Mouse (Mus musculus): ENCODE data around the gene Pla2g4e. TPM values are rescaled to one million over a fixed set of nuclear protein-coding genes. Genes with fewer than 3 reads are reported as not detected.

The Pla2g4e gene
- total and polyA plus RNA-seq, 3 experiments = not detected

- Histone ChIP-seq H3K27me3 (ENCODE audit: control insufficient read depth in 1 of 2, insufficient read depth in 2 of 2, low read length in 2 of 2) (no peaks in the 10 kb centered on the region), H3K36me3 (ENCODE audit: control insufficient read depth in 1 of 2, insufficient read depth in 2 of 2, low read length in 2 of 2) (peaks cover 0 to 4% of the 10 kb centered on the region in 2 experiments; a peak in 1 of 4 replicates), H3K9ac (ENCODE audit: control insufficient read depth, low read depth, low read length, poor library complexity, severe bottlenecking) (no peak overlapping the region), H3K9me3 (replicated peaks; ENCODE audit: insufficient read depth, low read length) (no peaks in the 10 kb centered on the region), H3K4me1 (ENCODE audit: control insufficient read depth in 1 of 2, insufficient read depth in 2 of 2, low read length in 2 of 2) (peaks cover 0 to 8% of the 10 kb centered on the region in 2 experiments; a peak in 1 of 4 replicates), H3K27ac (ENCODE audit: control insufficient read depth, low read depth, low read length) (no peak overlapping the region), H3K79me2 (ENCODE audit: control insufficient read depth, insufficient read depth, low read length, poor library complexity) (no peaks in the 10 kb centered on the region), H3K4me3 (ENCODE audit: control insufficient read depth in 1 of 2, insufficient read depth in 1 of 2, low read depth in 2 of 2, low read length in 2 of 2) (no peak overlapping the region)
- DNase-seq (ENCODE audit: low read depth, low spot score) = no peak
- TF ChIP-seq ZNF384 (IDR thresholded peaks at IDR 0.05; ENCODE audit: low read depth, low read length) = 0 out of 2 replicates have a peak, but pooled peaks have one; percentile 0
- TF ChIP-seq JUND (IDR thresholded peaks at IDR 0.05; ENCODE audit: low read depth, low read length) = no peak
- TF ChIP-seq E2F4 (IDR thresholded peaks at IDR 0.05; ENCODE audit: borderline replicate concordance, low read depth, low read length) = no peak
- TF ChIP-seq MXI1 (IDR thresholded peaks at IDR 0.05; ENCODE audit: low read depth, low read length) = no peak
- no peak for TF ChIP-seq POLR2AphosphoS2 (IDR thresholded peaks at IDR 0.05; ENCODE audit: low read length)
- TF ChIP-seq UBTF (IDR thresholded peaks at IDR 0.05; ENCODE audit: borderline replicate concordance, insufficient read depth, low read depth, low read length) = no peak
- no peak for TF ChIP-seq SMC3 (IDR thresholded peaks at IDR 0.05; ENCODE audit: low read depth, low read length)
- no peak for TF ChIP-seq KAT2A (conservative IDR thresholded peaks at IDR 0.05; ENCODE audit: low read depth, low read length)
Observed at GRCm38 (mm10) chr2:120159434-120159833, 85.7 kb downstream of the Pla2g4e start.

GRCm38 (mm10) chr2:120158846-120159245 is 86.3 kb downstream of the Pla2g4e start:
- peaks cover 0 to 4% of the 10 kb centered on the region in 2 experiments; a peak in 1 of 4 replicates for H3K36me3 ChIP-seq (ENCODE audit: control insufficient read depth in 1 of 2, insufficient read depth in 2 of 2, low read length in 2 of 2)
- H3K4me1 ChIP-seq (ENCODE audit: control insufficient read depth in 1 of 2, insufficient read depth in 2 of 2, low read length in 2 of 2) = peaks cover 0 to 5% of the 10 kb centered on the region in 2 experiments; a peak in 1 of 4 replicates
- TF ChIP-seq ELF1 (IDR thresholded peaks at IDR 0.05; ENCODE audit: low read depth, low read length) (no peak), POLR2A (IDR thresholded peaks at IDR 0.05; ENCODE audit: control insufficient read depth in 1 of 2, insufficient read depth in 1 of 2, low read depth in 1 of 2, low read length in 2 of 2, poor library complexity in 1 of 2) (no peak), SIN3A (IDR thresholded peaks at IDR 0.05; ENCODE audit: low read length) (no peak), USF2 (IDR thresholded peaks at IDR 0.05; ENCODE audit: borderline replicate concordance in 1 of 2, insufficient read depth in 1 of 2, low read depth in 1 of 2, low read length in 2 of 2) (no peak), JUND (IDR thresholded peaks at IDR 0.05; ENCODE audit: low read depth, low read length) (no peak), E2F4 (IDR thresholded peaks at IDR 0.05; ENCODE audit: borderline replicate concordance, low read depth, low read length) (no peak), ZNF384 (IDR thresholded peaks at IDR 0.05; ENCODE audit: low read depth, low read length) (0 out of 2 replicates have a peak, but pooled peaks have one; percentile 22), MYC (IDR thresholded peaks at IDR 0.05; ENCODE audit: low read depth, low read length) (no peak)
- peaks cover 4% of the 10 kb centered on the region; the same call in 1 of the 2 replicates for H3K79me2 ChIP-seq (ENCODE audit: control insufficient read depth, insufficient read depth, low read length, poor library complexity)
- H3K9ac ChIP-seq (ENCODE audit: control insufficient read depth, low read depth, low read length, poor library complexity, severe bottlenecking) = no peak overlapping the region
- DNase-seq (ENCODE audit: low read depth, low spot score) = peak; percentile 54
- no peak overlapping the region for H3K4me3 ChIP-seq (ENCODE audit: control insufficient read depth in 1 of 2, insufficient read depth in 1 of 2, low read depth in 2 of 2, low read length in 2 of 2)
- no peak overlapping the region for H3K27ac ChIP-seq (ENCODE audit: control insufficient read depth, low read depth, low read length)
- H3K9me3 ChIP-seq (replicated peaks; ENCODE audit: insufficient read depth, low read length) = no peaks in the 10 kb centered on the region
- H3K27me3 ChIP-seq (ENCODE audit: control insufficient read depth in 1 of 2, insufficient read depth in 2 of 2, low read length in 2 of 2) = no peaks in the 10 kb centered on the region

DNA sequence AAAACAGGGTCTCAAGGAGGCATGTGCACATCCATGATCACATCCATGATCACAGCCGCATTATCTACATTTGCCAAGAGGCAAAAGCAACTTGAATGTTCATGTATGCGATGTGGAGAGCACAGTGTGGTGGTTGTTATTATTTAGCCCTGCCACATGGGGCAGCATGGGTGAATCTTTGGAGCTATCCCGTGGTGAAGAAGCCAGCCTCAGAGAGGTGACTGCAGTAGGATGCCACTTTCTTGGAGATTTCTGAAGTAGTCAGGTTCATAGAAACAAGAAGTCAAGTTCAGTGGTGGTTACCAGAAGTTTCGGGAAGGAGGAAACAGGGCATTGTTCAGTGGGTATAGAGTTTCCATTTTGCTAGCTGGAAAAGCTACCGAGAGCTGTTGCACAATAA is 87.1 kb downstream of the Pla2g4e start:
- Histone ChIP-seq H3K9me3 (replicated peaks; ENCODE audit: insufficient read depth, low read length) (no peaks in the 10 kb centered on the region), H3K36me3 (ENCODE audit: control insufficient read depth in 1 of 2, insufficient read depth in 2 of 2, low read length in 2 of 2) (peaks cover 0 to 8% of the 10 kb centered on the region in 2 experiments; a peak in 2 of 4 replicates), H3K9ac (ENCODE audit: control insufficient read depth, low read depth, low read length, poor library complexity, severe bottlenecking) (no peak overlapping the region), H3K4me1 (ENCODE audit: control insufficient read depth in 1 of 2, insufficient read depth in 2 of 2, low read length in 2 of 2) (peaks cover 0 to 5% of the 10 kb centered on the region in 2 experiments; a peak in 2 of 4 replicates), H3K27me3 (ENCODE audit: control insufficient read depth in 1 of 2, insufficient read depth in 2 of 2, low read length in 2 of 2) (no peaks in the 10 kb centered on the region), H3K4me3 (ENCODE audit: control insufficient read depth in 1 of 2, insufficient read depth in 1 of 2, low read depth in 2 of 2, low read length in 2 of 2) (no peak overlapping the region), H3K79me2 (ENCODE audit: control insufficient read depth, insufficient read depth, low read length, poor library complexity) (peaks cover 8% of the 10 kb centered on the region), H3K27ac (ENCODE audit: control insufficient read depth, low read depth, low read length) (no peak overlapping the region)
- TF ChIP-seq HCFC1 (IDR thresholded peaks at IDR 0.05; ENCODE audit: low read depth, low read length) = no peak
- TF ChIP-seq USF1 (IDR thresholded peaks at IDR 0.05; ENCODE audit: low read depth, low read length) = no peak
- 0 out of 2 replicates have a peak, but pooled peaks have one; percentile 39 for TF ChIP-seq SIN3A (IDR thresholded peaks at IDR 0.05; ENCODE audit: low read length)
- TF ChIP-seq CTCF (IDR thresholded peaks at IDR 0.05 in 2 of 3, conservative IDR thresholded peaks at IDR 0.05 in 1 of 3; ENCODE audit: control insufficient read depth in 1 of 3, insufficient read depth in 1 of 3, low read depth in 2 of 3, low read length in 3 of 3, poor library complexity in 1 of 3, severe bottlenecking in 1 of 3) = peak; percentile 20 to 56 (median 31); a peak in 4 of 6 replicates
- TF ChIP-seq MAX (IDR thresholded peaks at IDR 0.05; ENCODE audit: low read length) = peak; percentile 42; the same call in 1 of the 2 replicates
- no peak for TF ChIP-seq ETS1 (IDR thresholded peaks at IDR 0.05; ENCODE audit: low read depth, low read length)
- no peak for TF ChIP-seq CHD1 (IDR thresholded peaks at IDR 0.05; ENCODE audit: low read depth, low read length)
- peak; percentile 74 for DNase-seq (ENCODE audit: low read depth, low spot score)
